Comparison of ENCODE assay signal across 1 mouse cellular context in genomic region chr9:62980777-62981202, GRCm38 (mm10).
TF ChIP-seq lines count a peak whose summit lies in the region.

No protein-coding gene starts in this region.

TF ChIP-seq in CH12.LX, 34 proteins besides CTCF, POLR2A, EP300 and RAD21 (continued from another document):
- TF ChIP-seq ZMIZ1 (IDR thresholded peaks at IDR 0.05; ENCODE audit: low read depth, low read length) (peak; percentile 57; the same call in 1 of the 2 replicates), ZKSCAN1 (IDR thresholded peaks at IDR 0.05; ENCODE audit: borderline replicate concordance, low read depth, low read length) (no peak), MAZ (IDR thresholded peaks at IDR 0.05; ENCODE audit: low read depth, low read length) (peak; percentile 94), CHD2 (IDR thresholded peaks at IDR 0.05; ENCODE audit: low read length) (peak; percentile 91), ELF1 (IDR thresholded peaks at IDR 0.05; ENCODE audit: low read depth, low read length) (peak; percentile 74), NELFE (IDR thresholded peaks at IDR 0.05; ENCODE audit: low read depth, low read length) (peak; percentile 77; the same call in 1 of the 2 replicates), MAFK (IDR thresholded peaks at IDR 0.05; ENCODE audit: insufficient replicate concordance, low read length) (no peak), ZNF384 (IDR thresholded peaks at IDR 0.05; ENCODE audit: low read depth, low read length) (no peak), RCOR1 (conservative IDR thresholded peaks at IDR 0.05; ENCODE audit: low read depth, low read length) (no peak), POLR2AphosphoS2 (IDR thresholded peaks at IDR 0.05; ENCODE audit: low read depth, low read length) (no peak; the same call in 1 of the 2 replicates), PAX5 (IDR thresholded peaks at IDR 0.05; ENCODE audit: low read length) (no peak), SIN3A (IDR thresholded peaks at IDR 0.05; ENCODE audit: low read length) (peak; percentile 87)
